Mouse (Mus musculus) megakaryocyte, adult 5-6 weeks (primary cell): ENCODE measurements around the gene Gemin6. TPM values are rescaled to one million over a fixed set of nuclear protein-coding genes. Genes with fewer than 3 reads are reported as not detected.
"Not testable (repeated sequence)": the region's sequence is repeated elsewhere in the genome, so short reads cannot be mapped to it uniquely, and the experiment has no call there.

Experiments
- ATAC-seq: 2 replicates; pipeline ENCODE4 v1.8.0; 2016; ENCODE audit warnings: mild to moderate bottlenecking, inconsistent platforms; ENCODE audit not compliant: poor library complexity, severe bottlenecking
- total RNA-seq, 2 experiments: library from RNA; stranded (forward) in 1 of 2; stranded (reverse) in 1 of 2; fragments of 153-499, 151-499 nt in 1 of 2; fragments of 221-1000, 200-1000 nt in 1 of 2; gene quantifications; 2 replicates each; pipeline versions ENCODE4 v1.2.3 to v1.2.4; 2015 to 2017

Gene Gemin6
- total RNA-seq (2015) (13.7 and 21.6 TPM in 2 replicates), total RNA-seq (2017) (13.4 and 16.2 TPM in 2 replicates)

- ATAC-seq, result peak; percentile 100
These were observed at the start of gene Gemin6 for GRCm38 (mm10) chr17:80224326-80225116. Gene Gemin6 (plus strand): TSS chr17:80224441.

DNA sequence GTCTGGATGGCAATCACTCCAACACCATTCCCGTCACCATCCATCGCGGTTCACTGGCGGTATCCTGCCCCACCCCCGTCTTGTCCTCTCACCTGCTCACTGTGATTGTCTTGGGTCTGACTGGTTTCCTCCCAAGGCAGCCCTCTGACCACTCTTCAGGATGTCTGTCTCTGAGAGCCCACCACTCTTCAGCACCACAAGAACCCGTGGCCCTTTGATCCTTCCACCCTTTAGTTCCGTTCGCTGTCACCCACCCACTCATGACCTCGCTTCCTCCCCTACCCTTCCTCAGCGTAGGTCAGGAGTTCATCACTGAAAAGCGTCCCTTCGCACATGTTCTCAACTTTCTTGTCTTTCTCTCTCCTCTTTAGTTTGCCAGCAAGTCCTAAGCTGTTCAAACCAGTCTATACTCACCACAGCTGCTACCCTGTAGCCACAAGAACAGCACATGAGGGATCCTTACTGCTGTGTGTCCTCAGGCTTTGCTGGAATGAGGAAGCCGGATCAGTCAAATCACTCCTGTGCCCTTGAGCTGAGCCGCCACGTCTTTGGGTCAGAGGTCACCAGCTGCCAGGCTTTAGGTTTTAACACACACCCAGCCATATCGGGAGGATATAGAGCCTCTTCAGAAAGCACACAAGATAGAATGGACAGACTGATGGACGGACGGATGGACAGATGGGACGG lies 49.4 kb upstream of the Gemin6 start:
- peak; percentile 30 for ATAC-seq

- ATAC-seq, result peak; percentile 1; the same call in 1 of the 2 replicates
These were observed 48.9 kb upstream of the Gemin6 start for GRCm38 (mm10) chr17:80175386-80175739.

- no peak for ATAC-seq
These were observed 48.3 kb upstream of the Gemin6 start for GRCm38 (mm10) chr17:80175966-80176365.

GRCm38 (mm10) chr17:80178846-80179245 lies 45.4 kb upstream of the Gemin6 start:
- ATAC-seq, result not testable (repeated sequence)

- peak; percentile 97 for ATAC-seq
These were observed 44.3 kb upstream of the Gemin6 start for GRCm38 (mm10) chr17:80179959-80180358.

DNA sequence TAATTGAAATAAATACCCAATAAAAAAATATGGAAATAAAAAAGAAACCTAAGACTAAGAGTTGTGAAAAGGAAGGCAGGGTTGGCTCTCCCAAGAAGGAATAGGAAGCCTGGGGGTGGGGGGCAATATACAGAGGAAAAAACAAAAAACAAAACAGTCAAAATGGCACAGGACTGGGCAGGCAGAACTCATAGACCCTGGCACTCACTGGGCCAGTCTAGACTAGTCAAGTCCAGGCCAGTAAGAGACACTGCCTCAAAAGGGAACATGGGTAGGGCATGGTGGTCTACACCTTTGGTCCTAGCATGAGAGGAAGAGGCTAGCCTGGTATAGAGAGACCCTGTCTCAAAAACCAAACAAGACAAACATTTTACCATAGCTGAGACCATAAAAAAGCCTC lies 43.8 kb upstream of the Gemin6 start:
- ATAC-seq, result no peak

GRCm38 (mm10) chr17:80183615-80184014 lies 40.6 kb upstream of the Gemin6 start:
- peak; percentile 33 for ATAC-seq

DNA sequence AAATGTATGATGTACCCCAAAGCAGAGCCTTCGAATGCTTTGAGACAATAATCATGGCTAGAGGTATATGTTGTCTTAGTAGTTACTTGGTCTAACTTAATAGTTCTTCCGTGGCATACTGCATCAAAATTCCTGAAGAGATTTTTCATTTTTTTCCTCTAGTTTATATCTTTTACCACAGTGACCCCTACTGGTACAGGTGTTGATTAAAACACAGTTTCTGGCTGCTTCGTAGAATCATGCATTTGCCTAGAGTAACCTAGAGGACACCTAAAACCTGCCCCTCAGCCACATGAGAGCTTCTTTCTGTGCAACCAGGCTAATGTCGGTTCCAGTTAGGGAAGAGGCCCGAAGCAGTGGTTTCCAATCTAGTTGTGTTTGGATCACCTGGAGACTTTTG lies 31.2 kb upstream of the Gemin6 start:
- no peak for ATAC-seq

DNA sequence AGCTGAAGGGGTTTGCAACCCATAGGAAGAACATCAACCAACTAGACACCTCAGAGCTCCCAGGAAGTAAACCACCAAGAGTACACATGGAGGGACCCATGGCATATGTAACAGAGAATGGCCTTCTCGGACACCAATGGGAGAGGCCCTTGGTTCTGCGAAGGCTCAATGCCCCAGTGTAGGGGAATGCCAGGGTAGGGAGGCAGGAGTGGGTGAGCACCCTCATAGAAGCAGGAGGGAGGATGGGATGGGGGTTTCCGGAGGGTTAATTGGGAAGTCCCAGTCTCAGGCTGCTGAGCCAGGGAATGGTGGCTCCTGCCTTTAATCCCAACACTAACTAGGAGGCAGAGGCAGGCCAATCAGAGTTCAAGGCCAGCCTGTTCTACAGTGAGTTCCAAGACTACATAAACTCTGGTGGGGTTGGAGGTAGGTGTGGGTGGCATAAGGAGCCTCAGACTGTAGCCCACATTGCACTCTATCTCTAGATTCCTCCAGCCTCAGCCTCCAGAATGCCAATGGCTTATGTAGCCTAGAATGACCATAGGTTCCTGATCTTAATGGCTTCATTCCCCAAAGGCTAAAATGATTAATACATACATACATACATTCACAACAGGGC lies 25.0 kb upstream of the Gemin6 start:
- no peak for ATAC-seq

GRCm38 (mm10) chr17:80205657-80206056 lies 18.6 kb upstream of the Gemin6 start:
- no peak for ATAC-seq

DNA sequence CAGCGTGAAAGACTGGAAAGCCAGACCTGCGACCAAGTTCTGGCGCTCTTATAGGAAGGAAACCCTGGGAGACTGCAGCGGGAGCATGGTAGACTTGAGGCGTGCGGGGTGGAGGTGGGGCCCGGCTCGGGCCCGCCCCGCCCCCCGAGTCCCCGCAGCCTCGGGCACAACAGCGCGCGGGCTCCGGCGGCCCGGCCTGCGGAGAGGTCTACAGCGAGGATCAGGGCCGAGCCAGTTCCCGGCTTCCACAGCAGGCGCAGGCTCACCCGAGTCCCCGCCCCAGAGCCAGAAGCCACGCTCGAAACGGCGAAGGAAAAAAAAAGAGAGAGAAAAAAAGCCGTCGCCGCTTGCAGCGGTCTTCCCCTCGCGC lies 18.0 kb upstream of the Gemin6 start:
- ATAC-seq, result peak; percentile 21

DNA sequence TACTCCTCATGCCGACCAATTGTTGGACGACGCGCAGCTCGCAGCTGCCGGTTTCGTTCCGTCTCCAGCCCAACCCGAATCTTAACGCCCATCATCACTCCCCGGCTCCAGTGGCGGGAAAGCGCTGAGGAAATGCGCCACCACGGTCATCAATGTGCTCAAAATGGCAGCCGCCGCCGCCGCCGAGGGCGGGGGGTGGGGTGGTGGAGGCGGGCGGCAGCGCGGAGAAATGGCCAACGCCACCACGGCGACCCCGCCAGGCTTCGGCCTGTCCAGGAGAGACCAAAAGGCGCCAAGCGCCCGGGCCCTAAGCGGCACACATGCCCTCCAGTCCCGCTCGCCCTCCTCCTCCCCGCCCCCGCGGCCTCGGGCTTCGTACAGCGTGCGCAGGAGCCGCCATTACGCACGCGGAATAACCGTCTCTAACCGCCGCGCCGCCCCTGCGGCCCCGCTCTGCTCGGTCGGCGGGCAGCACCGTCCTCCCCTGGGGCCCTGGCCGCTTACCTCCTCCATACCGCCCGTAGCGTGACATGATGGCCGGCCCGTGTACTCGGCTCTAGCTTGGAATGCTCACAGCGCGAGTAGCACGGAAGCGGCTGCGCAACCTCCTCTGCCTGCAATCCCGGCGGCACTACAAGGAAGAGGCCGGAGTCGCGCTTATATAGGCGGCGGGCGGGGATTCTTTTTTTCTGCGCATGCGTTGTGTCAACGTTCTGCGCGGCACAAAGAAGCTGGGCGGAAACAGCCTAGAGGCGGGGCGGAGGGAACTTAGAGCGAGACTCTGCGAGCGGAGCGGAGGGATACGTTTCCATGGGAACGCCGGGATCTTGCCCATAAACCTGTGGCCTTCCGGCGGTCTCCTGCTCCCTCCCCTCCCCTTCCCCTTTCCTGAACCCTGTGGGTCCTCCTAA lies 17.3 kb upstream of the Gemin6 start, which contains the start of the genes Srsf7 and Ttc39d:
TSS of gene Srsf7 (minus strand) at position 637 of the 911 bp plus-strand sequence.
TSS of gene Ttc39d (plus strand) at position 790 of the 911 bp plus-strand sequence.
- peak; percentile 83 for ATAC-seq

DNA sequence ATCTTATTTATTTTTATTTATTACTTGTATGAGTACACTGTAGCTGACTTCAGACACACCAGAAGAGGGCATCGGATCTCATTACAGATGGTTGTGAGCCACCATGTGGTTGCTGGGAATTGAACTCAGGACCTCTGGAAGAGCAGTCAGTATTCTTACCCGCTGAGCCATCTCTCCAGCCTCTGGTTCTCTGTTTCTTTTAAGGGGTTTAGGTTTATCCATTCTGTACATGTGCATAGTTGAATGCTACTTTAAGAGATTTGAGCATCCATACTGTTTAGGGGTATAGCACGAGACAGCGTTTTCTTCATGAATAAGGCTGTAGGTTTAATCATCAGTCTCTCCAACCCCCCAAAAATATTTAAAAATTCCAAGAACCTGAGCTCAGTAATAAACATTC lies 10.2 kb upstream of the Gemin6 start:
- not testable (repeated sequence) for ATAC-seq

GRCm38 (mm10) chr17:80220131-80220530 lies 4.1 kb upstream of the Gemin6 start:
- ATAC-seq, result no peak

DNA sequence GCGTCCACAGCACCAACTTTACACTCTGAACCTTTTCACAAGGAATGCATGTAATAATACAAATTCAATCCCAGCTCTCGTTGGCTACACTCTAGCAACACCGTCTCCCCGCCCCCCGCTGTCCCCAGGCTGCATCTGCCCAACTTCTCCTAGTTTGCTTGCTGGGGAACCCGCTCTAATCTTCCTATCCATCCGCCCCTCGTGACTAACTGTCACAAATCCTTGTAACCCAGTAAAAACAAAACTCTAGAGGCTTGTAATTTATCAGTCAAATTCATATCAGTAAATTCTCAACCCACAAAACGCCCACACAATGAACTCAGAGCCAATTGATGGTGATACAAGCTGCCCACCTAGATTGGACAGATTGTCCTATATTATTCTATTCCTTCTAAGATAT lies 3.0 kb upstream of the Gemin6 start:
- no peak for ATAC-seq

- peak; percentile 34; the same call in 1 of the 2 replicates for ATAC-seq
These were observed 2.2 kb upstream of the Gemin6 start for GRCm38 (mm10) chr17:80221890-80222628.

DNA sequence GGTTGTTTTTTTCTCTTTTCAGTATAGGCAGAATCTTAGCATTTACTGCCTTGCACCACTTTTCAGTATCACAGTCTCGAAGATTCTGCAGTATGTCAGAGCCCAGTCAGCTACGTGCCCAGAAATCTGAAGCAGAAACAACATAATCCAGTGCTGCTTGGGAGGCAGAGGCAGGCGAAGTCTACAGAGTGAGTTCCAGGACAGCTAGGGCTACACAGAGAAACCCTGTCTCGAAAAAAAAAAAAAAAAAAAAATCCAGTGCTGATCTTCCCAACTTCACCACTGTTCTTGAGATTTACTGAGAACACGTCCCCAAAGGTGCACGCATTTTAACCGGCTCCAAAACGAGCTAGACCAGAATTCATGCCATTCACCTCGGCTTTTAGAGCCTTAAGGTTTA lies 412 bp upstream of the Gemin6 start:
- ATAC-seq, result peak; percentile 20

DNA sequence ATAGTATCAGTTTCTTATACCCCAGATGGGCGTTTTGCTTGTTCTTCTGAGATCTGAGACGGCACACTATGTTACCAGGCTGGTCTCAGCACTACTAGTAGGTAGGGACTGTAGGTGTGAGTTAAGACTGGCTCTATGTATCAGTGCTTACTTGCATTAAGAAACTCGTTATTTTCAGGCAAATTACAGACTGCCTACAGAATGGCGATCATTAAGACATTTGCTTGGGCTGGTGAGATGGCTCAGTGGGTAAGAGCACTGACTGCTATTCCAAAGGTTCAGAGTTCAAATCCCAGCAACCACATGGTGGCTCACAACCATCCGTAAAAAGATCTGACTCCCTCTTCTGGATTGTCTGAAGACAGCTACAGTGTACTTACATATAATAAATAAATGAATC lies 901 bp downstream of the Gemin6 start:
- not testable (repeated sequence) for ATAC-seq

- no peak for ATAC-seq
These were observed 5.2 kb downstream of the Gemin6 start for GRCm38 (mm10) chr17:80229396-80229795.
